Mouse (Mus musculus) large intestine, adult 2 months (tissue): ENCODE data around the gene Fam98a. TPM values are rescaled to one million over a fixed set of nuclear protein-coding genes. Genes with fewer than 3 reads are reported as not detected.

ENCODE experiments used
- DNase-seq: peaks from one replicate; pipeline ENCODE4 v3.0.0-alpha.2; 2012; ENCODE audit warnings: low read depth, low spot score
- WGBS: fragments of 180-500 bp; shearing (Covaris S2); methylation state at CpG from one replicate; pipeline ENCODE4 v1.1.7; 2018; 5-methylcytosine and 5-hydroxymethylcytosine counted together
- polyA plus RNA-seq: library from polyadenylated mRNA; depleted of rRNA; stranded (reverse); fragments of >200 nt; gene quantifications from 2 replicates; pipeline ENCODE4 v1.2.3, GENCODE M21; 2012; rRNA removed

Fam98a gene
- 10.3 and 11.9 TPM in 2 replicates for polyA plus RNA-seq

- WGBS, result under 1% methylated on average over 56 of the region's 56 CpGs
These were observed at the start of gene Fam98a for GRCm38 (mm10) chr17:75551512-75552400. TSS of gene Fam98a (minus strand) at chr17:75551946.

GRCm38 (mm10) chr17:75598652-75599051 lies 46.9 kb upstream of the Fam98a start:
- DNase-seq, result no peak
- WGBS, result 52% methylated on average over 3 of the region's 3 CpGs

More at GRCm38 (mm10) chr17:75551512-75552400, at the start of gene Fam98a:
- peak; percentile 90 for DNase-seq

- no peak for DNase-seq
- 66% methylated on average over 1 of the region's 1 CpGs for WGBS
These were observed 31.0 kb upstream of the Fam98a start for GRCm38 (mm10) chr17:75582738-75583137.

- no peak for DNase-seq
- 44% methylated on average over 7 of the region's 7 CpGs for WGBS
These were observed 23.9 kb upstream of the Fam98a start for GRCm38 (mm10) chr17:75575608-75576007.

- DNase-seq, result no peak
- 94% methylated on average over 2 of the region's 2 CpGs for WGBS
These were observed 6.3 kb upstream of the Fam98a start for GRCm38 (mm10) chr17:75558041-75558440.

GRCm38 (mm10) chr17:75557031-75557430 lies 5.3 kb upstream of the Fam98a start:
- WGBS, result 52% methylated on average over 3 of the region's 3 CpGs
- no peak for DNase-seq

- DNase-seq, result no peak
- WGBS, result 39% methylated on average over 11 of the region's 11 CpGs
These were observed 854 bp downstream of the Fam98a start for GRCm38 (mm10) chr17:75550771-75551413.

GRCm38 (mm10) chr17:75544262-75544661 lies 7.5 kb downstream of the Fam98a start:
- DNase-seq, result no peak
- WGBS, result 89% methylated on average over 7 of the region's 7 CpGs

GRCm38 (mm10) chr17:75543434-75543833 lies 8.3 kb downstream of the Fam98a start:
- DNase-seq, result no peak
- WGBS, result 80% methylated on average over 7 of the region's 7 CpGs

GRCm38 (mm10) chr17:75539841-75540240 lies 11.9 kb downstream of the Fam98a start:
- WGBS, result 29% methylated on average over 5 of the region's 5 CpGs
- no peak for DNase-seq

GRCm38 (mm10) chr17:75539130-75539529 lies 12.6 kb downstream of the Fam98a start:
- 41% methylated on average over 6 of the region's 6 CpGs for WGBS
- no peak for DNase-seq

GRCm38 (mm10) chr17:75538431-75538830 lies 13.3 kb downstream of the Fam98a start:
- no peak for DNase-seq
- 41% methylated on average over 12 of the region's 12 CpGs for WGBS

- no peak for DNase-seq
- 73% methylated on average over 7 of the region's 7 CpGs for WGBS
These were observed 14.7 kb downstream of the Fam98a start for GRCm38 (mm10) chr17:75537050-75537445.

GRCm38 (mm10) chr17:75536396-75537049 lies 15.2 kb downstream of the Fam98a start:
- no peak for DNase-seq
- 22% methylated on average over 6 of the region's 6 CpGs for WGBS

GRCm38 (mm10) chr17:75535612-75536011 lies 16.1 kb downstream of the Fam98a start:
- WGBS, result 95% methylated on average over 4 of the region's 4 CpGs
- DNase-seq, result no peak

- no peak for DNase-seq
- 78% methylated on average over 12 of the region's 12 CpGs for WGBS
These were observed 17.3 kb downstream of the Fam98a start for GRCm38 (mm10) chr17:75534314-75535020.

- no peak for DNase-seq
- WGBS, result 77% methylated on average over 6 of the region's 6 CpGs
These were observed 19.2 kb downstream of the Fam98a start for GRCm38 (mm10) chr17:75532469-75532986.

- DNase-seq, result no peak
- WGBS, result 94% methylated on average over 14 of the region's 14 CpGs
These were observed 22.4 kb downstream of the Fam98a start for GRCm38 (mm10) chr17:75529222-75529935.

- no peak for DNase-seq
- WGBS, result 88% methylated on average over 1 of the region's 1 CpGs
These were observed 25.3 kb downstream of the Fam98a start for GRCm38 (mm10) chr17:75526411-75526810.
